Mouse (Mus musculus): ENCODE measurements at regions not wholly inside any gene's neighbourhood (a gene's known extent, or its start where the extent isn't known, plus 50 kb on each side); places are given as distances from the start of the nearest gene placed in this dataset.

DNA sequence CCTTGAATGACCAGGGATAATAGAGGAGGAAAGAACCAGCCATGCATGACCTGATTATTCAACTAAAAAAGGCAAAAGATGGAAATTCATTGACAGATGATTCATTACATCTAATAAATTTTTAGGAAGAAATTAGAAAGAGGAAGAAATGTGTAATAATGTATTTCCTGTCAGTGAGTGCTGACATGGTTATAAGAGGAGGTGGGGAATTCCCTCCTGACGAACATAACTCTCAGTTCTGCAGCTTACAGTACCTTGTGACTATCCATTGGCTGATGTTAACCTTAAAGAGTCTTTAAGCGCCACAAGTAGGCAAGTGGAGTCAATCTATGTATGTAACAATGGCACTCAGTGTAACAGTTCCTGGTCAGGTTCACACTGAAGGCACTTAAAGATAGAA, 492.7 kb downstream of the Fgf9 start:
- TF ChIP-seq NELFE (IDR thresholded peaks at IDR 0.05; ENCODE audit: low read depth, low read length) (no peak), EP300 (IDR thresholded peaks at IDR 0.05; ENCODE audit: low read depth in 1 of 2, low read length in 2 of 2) (no peak), CTCF (IDR thresholded peaks at IDR 0.05 in 2 of 3, conservative IDR thresholded peaks at IDR 0.05 in 1 of 3; ENCODE audit: control insufficient read depth in 1 of 3, insufficient read depth in 1 of 3, low read depth in 2 of 3, low read length in 3 of 3, poor library complexity in 1 of 3, severe bottlenecking in 1 of 3) (no peak), POLR2A (IDR thresholded peaks at IDR 0.05; ENCODE audit: control insufficient read depth in 1 of 2, insufficient read depth in 1 of 2, low read depth in 1 of 2, low read length in 2 of 2, poor library complexity in 1 of 2) (no peak), USF1 (IDR thresholded peaks at IDR 0.05; ENCODE audit: low read depth, low read length) (no peak), MXI1 (IDR thresholded peaks at IDR 0.05; ENCODE audit: low read depth, low read length) (no peak), KAT2A (conservative IDR thresholded peaks at IDR 0.05; ENCODE audit: low read depth, low read length) (no peak)

Measured in MEL (cell line).